Mouse (Mus musculus): ENCODE data around the gene Pi4k2a.

The Pi4k2a gene

GRCm38 (mm10) chr19:42089748-42090595, at the start of gene Pi4k2a:
Gene Pi4k2a, plus strand, starts transcription at chr19:42090470.
- DNase-seq, result peak; percentile 97

GRCm38 (mm10) chr19:42043988-42044387, 46.3 kb upstream of the Pi4k2a start:
- no peak for DNase-seq

GRCm38 (mm10) chr19:42045269-42046102, 44.8 kb upstream of the Pi4k2a start, which contains the start of gene Hoga1:
Gene Hoga1, plus strand, starts transcription at chr19:42045610.
- no peak for DNase-seq

- DNase-seq, result no peak
Measured at GRCm38 (mm10) chr19:42050251-42050650, 40.0 kb upstream of the Pi4k2a start.

GRCm38 (mm10) chr19:42051351-42051750, 38.9 kb upstream of the Pi4k2a start:
- DNase-seq, result no peak

GRCm38 (mm10) chr19:42051948-42052347, 38.3 kb upstream of the Pi4k2a start, which contains the start of gene 4933411K16Rik:
Gene 4933411K16Rik, plus strand, starts transcription at chr19:42052248.
- DNase-seq, result no peak

GRCm38 (mm10) chr19:42054255-42054654, 36.0 kb upstream of the Pi4k2a start:
- no peak for DNase-seq

GRCm38 (mm10) chr19:42055881-42056280, 34.4 kb upstream of the Pi4k2a start:
- DNase-seq, result no peak

- DNase-seq, result no peak
Measured at GRCm38 (mm10) chr19:42056719-42057409, 33.4 kb upstream of the Pi4k2a start.

- no peak for DNase-seq
Measured at GRCm38 (mm10) chr19:42058426-42058825, 31.8 kb upstream of the Pi4k2a start.

GRCm38 (mm10) chr19:42061443-42061842, 28.8 kb upstream of the Pi4k2a start:
- DNase-seq, result no peak

- no peak for DNase-seq
Measured at GRCm38 (mm10) chr19:42068441-42069240, 21.6 kb upstream of the Pi4k2a start.

GRCm38 (mm10) chr19:42069241-42069525, 21.1 kb upstream of the Pi4k2a start:
- DNase-seq, result peak; percentile 31

- DNase-seq, result no peak
Measured at GRCm38 (mm10) chr19:42071221-42071620, 19.0 kb upstream of the Pi4k2a start.

- no peak for DNase-seq
Measured at GRCm38 (mm10) chr19:42071886-42072608, 18.2 kb upstream of the Pi4k2a start.

GRCm38 (mm10) chr19:42072802-42073201, 17.5 kb upstream of the Pi4k2a start:
- no peak for DNase-seq

GRCm38 (mm10) chr19:42075051-42075450, 15.2 kb upstream of the Pi4k2a start:
- DNase-seq, result no peak

- no peak for DNase-seq
Measured at GRCm38 (mm10) chr19:42075992-42076391, 14.3 kb upstream of the Pi4k2a start.

GRCm38 (mm10) chr19:42078566-42078965, 11.7 kb upstream of the Pi4k2a start:
- no peak for DNase-seq

GRCm38 (mm10) chr19:42079006-42079405, 11.3 kb upstream of the Pi4k2a start:
- DNase-seq, result no peak

GRCm38 (mm10) chr19:42079950-42080349, 10.3 kb upstream of the Pi4k2a start:
- DNase-seq, result no peak

GRCm38 (mm10) chr19:42080469-42080868, 9.8 kb upstream of the Pi4k2a start:
- no peak for DNase-seq
